Mouse (Mus musculus) embryo, embryonic 10.5 days (tissue): ENCODE data around the gene Hist1h3d.
A peak's percentile ranks its signal among the peaks of the same experiment; 100 is the strongest.
"Not testable (repeated sequence)": the region's sequence is repeated elsewhere in the genome, so short reads cannot be mapped to it uniquely, and the experiment has no call there.

Experiments
- DNase-seq: peaks from one replicate; pipeline ENCODE4 v3.0.0-alpha.2; 2015; ENCODE audit warnings: low spot score

Gene Hist1h3d

DNA sequence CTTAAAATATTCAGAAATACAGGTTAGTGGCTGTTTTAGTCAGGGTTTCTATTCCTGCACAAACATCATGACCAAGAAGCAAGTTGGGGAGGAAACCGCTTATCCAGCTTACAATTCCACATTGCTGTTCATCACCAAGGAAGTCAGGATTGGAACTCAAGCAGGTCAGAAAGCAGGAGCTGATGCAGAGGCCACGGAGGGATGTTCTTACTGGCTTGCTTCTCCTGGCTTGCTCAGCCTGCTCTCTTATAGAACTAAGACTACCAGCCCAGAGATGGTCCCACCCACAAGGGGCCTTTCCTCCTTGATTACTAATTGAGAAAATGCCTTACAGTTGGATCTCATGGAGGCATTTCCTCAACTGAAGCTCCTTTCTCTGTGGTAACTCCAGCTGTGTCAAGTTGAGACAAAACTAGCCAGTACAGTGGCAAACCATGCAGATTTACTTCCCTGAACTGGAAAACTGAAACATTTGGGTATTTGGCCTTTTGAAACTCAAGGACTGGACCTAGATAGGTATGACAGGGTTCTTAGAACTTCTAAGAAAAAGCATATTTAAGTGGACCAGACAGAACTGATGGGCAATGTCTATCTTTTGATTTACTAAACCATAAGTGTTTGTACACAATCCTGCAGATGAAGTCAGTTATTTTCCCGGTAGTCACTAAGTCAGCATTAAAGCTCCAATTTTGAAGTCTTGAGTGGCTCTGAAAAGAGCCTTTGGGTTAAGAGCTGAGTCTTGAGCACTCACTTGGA is 33.2 kb upstream of the Hist1h3d start:
- DNase-seq = peak; percentile 64

DNA sequence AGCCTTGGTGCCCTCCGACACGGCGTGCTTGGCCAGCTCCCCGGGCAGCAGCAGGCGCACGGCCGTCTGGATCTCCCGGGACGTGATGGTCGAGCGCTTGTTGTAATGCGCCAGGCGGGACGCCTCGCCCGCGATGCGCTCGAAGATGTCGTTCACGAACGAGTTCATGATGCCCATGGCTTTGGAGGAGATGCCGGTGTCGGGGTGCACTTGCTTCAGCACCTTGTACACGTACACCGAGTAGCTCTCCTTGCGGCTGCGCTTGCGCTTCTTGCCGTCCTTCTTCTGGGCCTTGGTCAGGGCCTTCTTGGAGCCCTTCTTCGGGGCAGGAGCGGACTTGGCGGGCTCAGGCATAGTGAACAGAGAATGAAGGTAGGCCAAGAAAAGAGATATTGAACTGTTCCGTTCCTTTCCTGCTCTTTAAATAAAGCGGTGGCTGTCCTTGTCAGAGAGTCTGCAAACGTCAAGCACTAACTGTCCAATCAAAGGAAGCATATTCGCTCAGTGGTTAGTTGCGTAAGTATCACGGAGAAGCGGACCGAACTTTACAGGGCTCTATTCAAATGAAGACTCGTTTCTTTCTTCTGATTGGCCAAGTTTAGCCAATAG is 32.5 kb upstream of the Hist1h3d start, which contains the start of gene Hist1h2bh:
Gene Hist1h2bh, minus strand, starts transcription at position 394 of the 609 bp plus-strand sequence.
- peak; percentile 95 for DNase-seq

DNA sequence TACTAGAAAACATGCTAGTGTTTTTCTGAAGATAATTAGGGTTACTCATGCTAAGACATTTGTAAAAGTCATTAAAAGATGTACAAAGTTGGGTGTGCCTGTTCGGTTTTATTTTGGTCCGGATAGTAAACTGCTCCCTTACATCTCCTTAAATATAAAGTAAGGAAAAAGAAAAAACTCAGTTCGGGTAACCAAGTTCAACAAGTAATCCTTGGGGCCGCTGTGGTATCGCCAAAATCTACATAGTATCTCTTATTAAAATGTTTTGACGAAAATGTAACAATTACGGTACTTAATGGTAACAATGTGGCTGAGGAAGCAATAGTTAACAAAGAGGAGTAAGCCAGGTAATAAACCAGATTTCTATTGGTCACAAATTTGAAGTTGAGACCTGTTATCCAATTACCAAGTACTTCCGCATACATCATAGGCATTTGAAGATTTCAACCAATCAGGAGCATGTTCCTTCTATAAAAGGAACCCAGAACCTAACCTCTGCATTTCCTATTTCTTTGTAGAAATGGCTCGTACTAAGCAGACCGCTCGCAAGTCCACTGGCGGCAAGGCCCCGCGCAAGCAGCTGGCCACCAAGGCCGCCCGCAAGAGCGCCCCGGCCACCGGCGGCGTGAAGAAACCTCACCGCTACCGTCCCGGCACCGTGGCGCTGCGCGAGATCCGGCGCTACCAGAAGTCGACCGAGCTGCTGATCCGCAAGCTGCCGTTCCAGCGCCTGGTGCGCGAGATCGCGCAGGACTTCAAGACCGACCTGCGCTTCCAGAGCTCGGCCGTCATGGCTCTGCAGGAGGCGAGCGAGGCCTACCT is 31.4 kb upstream of the Hist1h3d start, which contains the start of gene Hist1h3f:
Gene Hist1h3f, plus strand, starts transcription at position 88 of the 822 bp plus-strand sequence.
- peak; percentile 98 for DNase-seq

DNA sequence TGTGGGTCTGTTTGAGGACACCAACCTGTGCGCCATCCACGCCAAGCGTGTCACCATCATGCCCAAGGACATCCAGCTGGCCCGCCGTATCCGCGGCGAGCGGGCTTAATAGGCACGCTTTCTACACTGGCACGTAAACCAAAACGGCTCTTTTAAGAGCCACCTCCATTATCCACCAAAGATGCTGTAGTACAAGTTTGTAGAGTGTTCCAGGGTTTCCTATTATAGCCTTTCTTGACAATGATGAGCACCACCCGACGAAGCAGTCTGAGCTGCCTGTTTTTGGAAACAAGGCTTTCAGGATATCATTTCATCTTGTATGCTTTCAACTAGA is 30.8 kb upstream of the Hist1h3d start:
- DNase-seq = not testable (repeated sequence)

DNA sequence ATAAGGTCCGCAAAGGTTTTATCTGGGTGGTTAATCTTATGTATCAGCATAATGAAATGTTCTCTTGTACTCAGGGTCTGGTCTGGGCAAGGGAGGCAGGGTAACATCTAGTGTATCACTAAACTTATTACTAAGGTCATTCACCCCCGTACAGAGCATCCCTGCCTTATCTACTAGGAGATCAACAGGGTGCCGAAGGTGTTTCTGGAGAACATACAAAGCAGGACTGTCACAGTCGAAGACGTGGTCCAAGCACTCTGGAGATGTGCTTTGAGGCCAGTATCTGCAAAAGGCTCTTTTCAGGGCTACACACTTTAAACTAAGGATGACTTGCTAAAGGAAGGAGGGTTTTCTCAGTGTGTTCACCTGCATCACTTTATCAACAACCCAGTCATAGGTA is 28.9 kb upstream of the Hist1h3d start:
- DNase-seq = no peak

DNA sequence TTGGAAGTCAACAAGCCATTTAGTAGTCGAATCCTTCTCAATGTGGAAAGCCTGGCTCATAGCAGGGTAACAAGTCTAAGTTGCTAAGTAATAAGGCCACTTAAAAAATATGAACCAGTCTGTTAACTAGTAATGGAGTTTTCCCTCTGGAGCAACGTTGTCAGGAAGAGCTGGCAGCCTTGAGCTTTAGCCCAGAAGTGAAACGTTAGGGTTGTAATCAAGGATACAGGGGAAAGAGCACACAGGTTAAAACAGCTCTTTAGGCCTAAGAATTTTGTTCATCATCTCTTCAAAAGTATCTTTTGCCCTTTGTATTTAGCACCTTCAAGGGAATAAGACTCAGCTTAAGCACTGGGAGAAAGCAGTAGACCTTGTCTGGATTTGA is 24.8 kb upstream of the Hist1h3d start:
- DNase-seq = peak; percentile 82

DNA sequence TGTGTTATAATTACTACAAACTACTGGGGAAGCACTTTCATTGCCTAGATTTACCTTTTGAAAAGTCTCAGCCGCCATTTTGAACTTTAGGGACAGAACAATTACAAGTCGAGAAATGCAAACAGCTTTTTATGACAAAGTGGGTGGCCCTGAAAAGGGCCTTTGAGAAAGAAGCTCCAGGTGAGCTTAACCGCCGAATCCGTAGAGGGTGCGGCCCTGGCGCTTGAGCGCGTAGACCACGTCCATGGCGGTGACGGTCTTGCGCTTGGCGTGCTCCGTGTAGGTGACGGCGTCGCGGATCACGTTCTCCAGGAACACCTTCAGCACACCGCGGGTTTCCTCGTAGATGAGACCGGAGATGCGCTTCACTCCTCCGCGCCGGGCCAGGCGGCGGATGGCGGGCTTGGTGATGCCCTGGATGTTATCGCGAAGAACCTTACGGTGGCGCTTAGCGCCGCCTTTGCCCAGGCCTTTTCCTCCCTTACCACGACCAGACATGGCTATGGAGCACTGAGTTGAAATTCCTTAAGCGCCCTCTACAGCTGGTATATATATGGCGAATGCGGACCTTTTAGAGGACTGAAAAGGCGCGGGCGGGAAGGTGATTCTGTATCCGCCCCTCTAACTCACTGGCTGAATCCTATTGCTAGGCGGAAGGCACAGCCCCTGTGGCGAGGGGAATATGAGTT is 24.3 kb upstream of the Hist1h3d start, which contains the start of gene Hist1h4f:
Gene Hist1h4f, minus strand, starts transcription at position 503 of the 689 bp plus-strand sequence.
- peak; percentile 98 for DNase-seq

DNA sequence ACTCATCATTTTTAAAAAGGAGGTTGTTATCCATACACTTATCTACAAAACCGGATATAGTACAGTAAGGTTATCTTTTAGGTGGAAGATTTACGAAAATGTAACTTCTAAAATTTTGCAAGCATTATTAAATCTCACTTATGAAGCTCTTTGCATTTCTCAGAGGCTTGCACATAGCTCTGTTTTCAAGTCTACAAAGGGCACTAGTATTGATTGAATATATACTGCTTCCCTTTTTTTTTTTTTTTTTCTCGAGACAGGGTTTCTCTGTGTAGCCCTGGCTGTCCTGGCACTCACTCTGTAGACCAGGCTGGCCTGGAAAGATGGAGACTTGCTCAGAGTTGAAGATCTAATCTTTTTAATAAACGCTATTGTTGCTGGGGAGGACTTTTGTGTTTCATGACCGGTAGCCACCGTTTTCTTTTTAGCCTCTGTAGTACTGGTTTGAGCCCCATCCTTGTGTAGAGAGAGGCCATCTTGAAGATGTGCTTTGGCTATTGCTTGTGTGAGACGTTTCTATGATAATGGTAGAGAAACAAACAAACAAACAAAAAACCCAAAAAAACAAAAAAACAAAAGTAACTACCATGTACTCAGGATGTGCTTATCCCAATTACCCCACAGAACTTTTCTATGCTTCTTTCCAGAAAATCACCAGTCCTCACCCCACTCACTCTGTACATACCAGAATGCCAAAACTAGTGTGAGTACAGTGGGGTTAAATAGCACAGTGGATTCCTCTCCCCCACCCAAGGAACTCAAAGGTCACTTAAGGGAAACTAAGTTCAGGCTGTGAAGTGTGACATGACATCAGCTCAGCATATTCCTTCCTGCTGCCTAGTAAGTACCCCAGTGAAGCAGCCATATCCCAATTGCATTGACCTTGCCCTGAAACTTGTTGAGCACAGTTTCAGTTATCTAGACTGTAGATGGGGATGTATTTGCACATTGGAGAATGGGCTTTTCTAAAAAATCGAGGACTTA is 23.3 kb upstream of the Hist1h3d start:
- DNase-seq = no peak

DNA sequence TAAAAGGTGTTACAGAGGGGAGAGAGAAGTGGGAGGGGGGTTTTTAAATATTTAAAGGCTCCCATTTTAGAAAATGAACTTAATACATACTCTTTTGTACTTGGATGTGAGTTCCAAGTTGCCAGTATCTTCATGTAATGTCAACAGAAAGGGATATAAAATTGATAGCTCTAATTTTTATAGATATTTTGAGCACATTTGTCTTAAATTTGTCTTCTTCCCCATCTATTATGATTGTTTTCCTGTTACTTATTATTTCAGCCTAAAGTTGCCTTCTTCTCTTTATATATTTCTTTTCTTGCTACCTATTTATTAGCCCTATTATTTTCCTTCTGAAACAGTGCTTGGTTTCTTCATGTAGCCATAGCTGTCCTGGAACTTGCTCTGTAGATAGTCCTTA is 22.6 kb upstream of the Hist1h3d start, which contains the start of gene Hist1h1d:
Gene Hist1h1d, plus strand, starts transcription at position 301 of the 400 bp plus-strand sequence.
- no peak for DNase-seq

DNA sequence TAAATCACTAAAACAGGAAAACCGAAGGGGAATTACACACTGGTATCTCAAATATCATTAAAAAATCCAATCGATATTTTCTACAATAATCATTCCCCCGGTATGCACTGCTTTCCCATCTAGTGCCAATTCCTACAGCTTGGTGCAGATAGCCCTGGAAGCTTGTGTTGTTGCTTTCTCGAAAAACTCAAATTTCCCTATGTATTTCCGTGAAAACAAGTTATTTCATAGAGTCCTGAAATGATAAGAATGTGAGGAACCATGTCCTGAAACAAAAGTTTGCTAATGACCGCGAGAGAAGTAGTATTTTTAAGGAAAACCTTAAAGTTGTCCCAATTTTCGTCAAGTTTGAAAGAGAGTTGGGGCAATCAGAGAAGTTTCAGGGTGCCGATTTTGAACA is 21.2 kb upstream of the Hist1h3d start:
- DNase-seq = peak; percentile 71

DNA sequence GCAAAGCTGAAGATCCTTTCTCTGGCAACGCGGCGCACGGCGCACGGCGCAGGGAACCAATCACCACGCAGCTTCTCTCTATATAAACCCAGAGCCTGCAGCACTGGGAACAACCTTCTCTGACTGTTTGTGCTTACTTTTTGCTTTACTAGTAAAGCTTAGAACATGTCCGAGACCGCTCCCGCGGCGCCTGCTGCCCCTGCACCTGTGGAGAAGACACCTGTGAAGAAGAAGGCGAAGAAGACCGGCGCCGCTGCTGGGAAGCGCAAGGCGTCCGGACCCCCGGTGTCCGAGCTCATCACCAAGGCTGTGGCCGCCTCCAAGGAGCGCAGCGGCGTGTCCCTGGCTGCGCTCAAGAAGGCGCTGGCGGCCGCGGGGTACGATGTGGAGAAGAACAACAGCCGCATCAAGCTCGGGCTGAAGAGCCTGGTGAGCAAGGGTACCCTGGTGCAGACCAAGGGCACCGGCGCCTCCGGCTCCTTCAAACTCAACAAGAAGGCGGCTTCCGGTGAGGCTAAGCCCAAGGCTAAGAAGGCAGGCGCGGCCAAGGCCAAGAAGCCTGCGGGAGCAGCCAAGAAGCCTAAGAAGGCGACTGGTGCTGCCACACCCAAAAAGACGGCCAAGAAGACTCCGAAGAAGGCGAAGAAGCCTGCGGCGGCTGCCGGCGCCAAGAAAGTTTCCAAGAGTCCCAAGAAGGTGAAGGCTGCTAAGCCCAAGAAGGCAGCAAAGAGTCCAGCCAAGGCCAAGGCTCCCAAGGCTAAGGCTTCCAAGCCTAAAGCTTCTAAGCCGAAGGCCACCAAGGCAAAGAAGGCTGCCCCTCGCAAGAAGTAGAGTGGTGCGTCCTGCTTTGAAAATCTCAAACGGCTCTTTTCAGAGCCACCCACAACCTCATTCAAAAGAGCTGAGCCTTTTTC is 20.4 kb upstream of the Hist1h3d start:
- peak; percentile 97 for DNase-seq

DNA sequence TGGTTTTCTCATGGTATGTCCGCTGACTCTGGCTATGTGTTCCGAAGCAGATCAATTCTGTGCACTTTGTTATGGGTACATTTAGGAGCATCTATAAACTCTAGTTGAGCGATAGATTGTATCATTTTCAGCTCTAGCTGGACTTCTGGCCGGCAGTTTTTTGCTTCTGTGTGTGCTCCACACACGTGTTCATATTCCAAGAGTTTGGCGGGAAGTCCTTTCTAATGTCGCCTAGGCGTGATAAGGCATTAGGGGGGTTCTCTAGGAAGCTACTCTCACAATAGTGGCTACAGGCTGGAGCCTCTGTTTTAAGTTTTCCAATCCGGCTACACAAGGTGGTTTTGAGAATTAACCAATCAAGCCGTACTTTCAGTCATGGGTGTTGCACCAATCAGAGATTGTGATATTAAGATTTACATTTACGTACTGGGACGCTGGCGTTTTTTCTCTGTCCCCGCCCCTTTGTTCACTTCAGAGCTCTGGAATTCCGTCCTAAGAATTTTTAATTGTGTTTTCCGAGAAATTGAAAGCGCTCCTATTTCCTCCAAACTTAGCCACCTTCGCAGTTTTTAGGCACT is 19.6 kb upstream of the Hist1h3d start:
- DNase-seq = peak; percentile 96

DNA sequence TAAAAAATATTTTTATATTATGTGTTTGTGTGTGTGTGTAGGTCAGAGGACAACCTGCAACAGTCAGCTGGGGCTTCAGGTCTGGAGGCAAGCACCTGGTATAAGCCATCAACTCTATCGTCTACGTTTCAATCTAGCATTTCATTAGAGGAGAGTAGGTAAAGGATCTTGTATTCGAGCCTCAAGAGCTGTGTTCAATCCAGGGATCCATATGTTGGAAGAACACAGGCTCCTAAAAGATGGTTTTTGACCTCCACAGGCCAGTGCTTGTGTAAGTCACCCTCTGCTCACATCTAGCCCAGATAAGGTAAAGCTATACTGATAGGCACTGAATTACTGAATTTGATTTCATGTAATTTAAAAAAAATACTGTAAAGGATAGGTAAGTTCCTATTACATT is 18.7 kb upstream of the Hist1h3d start:
- no peak for DNase-seq

DNA sequence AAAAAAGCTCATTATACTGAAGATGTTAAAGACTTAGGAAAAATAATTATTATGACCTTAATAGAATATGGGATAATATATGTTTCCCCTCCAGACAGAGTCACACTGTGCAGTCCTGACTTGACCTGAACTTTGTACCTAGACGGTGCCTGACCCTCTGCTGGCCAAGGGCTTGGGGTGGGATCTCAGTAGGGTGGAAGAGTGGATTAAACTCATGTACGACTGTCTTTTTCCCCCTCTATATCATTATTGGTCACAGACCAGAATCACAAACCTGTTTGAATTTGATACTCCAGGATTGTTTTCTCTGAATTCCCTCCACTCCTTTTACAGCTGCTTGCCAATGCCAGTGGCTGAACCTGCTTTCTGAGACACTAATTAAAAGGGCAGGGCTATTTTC is 14.9 kb upstream of the Hist1h3d start:
- DNase-seq = peak; percentile 50

DNA sequence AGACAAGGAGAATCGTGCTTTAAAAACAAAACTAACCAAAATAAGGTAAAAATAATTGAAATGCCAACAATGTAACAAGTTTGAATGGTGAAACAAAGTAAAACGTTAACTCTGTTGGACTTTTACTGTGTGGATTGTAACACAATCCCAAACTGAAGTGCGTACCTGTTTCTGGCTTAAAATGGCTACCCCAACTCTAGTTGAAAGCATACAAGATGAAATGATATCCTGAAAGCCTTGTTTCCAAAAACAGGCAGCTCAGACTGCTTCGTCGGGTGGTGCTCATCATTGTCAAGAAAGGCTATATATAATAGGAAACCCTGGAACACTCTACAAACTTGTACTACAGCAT is 14.1 kb upstream of the Hist1h3d start:
- not testable (repeated sequence) for DNase-seq

DNA sequence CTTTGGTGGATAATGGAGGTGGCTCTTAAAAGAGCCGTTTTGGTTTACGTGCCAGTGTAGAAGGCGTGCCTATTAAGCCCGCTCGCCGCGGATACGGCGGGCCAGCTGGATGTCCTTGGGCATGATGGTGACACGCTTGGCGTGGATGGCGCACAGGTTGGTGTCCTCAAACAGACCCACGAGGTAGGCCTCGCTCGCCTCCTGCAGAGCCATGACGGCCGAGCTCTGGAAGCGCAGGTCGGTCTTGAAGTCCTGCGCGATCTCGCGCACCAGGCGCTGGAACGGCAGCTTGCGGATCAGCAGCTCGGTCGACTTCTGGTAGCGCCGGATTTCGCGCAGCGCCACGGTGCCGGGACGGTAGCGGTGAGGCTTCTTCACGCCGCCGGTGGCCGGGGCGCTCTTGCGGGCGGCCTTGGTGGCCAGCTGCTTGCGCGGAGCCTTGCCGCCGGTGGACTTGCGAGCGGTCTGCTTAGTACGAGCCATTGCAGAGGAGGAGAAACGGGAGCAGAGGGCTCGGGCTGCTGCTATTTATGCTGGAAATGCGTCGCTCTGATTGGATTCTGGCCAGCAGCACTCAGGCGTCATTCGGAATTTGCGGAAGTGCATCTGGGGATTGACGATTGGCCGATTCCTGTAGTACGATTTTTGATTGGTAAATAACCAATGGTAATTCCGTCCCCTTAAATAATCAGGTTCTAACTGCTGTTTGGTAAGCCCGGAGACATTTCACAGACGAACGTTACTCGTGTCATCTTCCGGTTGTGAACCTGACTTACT is 13.5 kb upstream of the Hist1h3d start, which contains the start of gene Hist1h3e:
Gene Hist1h3e, minus strand, starts transcription at position 487 of the 777 bp plus-strand sequence.
- peak; percentile 97 for DNase-seq

DNA sequence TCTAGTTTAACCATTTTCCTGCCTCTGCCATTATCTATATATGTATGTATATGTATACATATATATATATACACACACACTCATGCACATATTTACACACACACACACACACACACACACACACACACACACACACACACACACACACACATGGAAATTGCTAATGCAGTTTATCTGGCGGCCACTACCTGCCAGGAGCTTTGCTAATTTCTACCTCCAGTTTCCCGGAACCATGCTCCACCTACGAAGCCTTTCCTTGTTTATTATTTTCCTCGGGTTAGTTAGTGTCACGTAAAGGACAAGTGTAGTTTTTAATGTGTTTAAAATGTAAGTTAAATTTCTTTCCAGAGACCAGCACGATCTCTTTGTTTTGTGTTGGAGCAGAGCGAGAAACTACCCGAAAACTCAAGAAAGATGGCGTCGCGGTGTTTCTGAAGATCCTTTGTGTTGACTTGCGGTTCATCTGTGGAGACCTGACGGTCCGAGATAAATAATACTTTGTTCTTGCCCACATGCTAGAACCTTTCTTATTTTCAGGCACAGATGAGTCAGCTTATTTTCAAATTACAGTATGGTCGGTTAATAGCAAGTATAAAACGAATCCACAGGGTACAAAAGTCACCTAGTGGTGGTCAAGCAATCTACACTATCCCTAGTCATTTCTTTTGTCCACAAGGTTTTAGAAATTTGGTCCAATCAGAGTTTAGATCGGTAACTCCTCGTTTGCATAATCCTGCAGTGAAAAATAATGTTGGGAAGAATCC is 12.7 kb upstream of the Hist1h3d start:
- peak; percentile 85 for DNase-seq

DNA sequence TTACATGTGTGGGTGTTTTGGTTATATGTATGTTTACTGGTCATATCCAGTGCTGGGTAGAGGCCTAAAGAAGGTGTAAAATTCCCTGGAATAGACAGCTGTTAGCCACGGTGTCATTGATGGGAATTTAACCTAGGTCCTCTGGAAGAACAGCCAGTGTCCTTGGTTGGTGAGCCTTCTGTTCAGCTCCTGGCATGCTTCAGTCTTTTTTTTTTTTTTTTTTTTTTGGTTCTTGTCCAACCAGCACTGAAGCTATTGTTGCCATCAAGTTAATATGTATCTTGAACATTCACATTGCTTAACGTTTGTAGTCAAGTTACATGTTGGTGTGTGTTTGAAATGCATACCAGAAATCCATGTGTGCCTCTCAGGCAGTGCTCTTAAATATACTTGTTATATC is 11.1 kb upstream of the Hist1h3d start:
- no peak for DNase-seq
